Mouse (Mus musculus): ENCODE data around the gene Gtpbp4. TPM values are rescaled to one million over a fixed set of nuclear protein-coding genes. Genes with fewer than 3 reads are reported as not detected.

The Gtpbp4 gene
- polyA plus RNA-seq (2012; rRNA removed), result 4.7 and 7.5 TPM in 2 replicates

DNA sequence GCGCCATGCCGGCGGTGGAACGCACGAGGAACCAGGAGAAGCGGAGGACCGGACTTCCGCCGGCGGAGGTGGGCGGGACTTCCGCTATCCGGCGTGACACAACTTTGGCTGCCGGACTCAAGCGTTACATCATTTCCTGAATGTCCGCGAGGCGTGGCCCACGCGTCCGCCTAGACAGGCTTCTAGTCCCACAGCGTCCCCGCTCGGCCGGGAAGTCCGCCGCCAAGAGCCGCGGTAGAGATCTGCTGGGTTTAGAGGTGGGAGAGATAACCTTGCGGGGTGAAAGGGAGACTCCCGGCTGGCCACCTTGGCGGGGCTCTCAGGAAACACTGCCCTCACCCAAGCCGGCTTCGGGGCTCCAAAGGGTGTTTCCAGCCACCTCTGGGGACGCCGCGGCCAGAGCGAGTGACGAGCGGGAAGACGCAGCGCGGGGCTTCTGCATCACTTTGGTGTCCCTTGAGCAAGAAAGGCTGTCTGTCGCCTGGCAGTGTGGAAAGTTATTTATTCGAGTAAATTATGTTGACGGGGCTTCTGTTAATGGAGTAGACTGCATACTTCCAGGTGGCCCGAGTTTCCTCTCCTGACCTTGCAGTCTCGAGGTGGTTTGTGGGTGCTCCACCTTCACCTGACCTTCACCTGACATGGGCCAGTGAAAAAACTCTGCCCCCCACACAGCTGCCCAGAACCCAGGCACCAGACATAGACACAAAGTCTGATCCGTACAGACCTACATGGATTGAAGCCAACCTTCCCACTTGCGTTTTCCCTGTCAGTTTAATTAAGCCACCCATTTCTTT, at the start of gene Gtpbp4:
Gene Gtpbp4, minus strand, starts transcription at position 94 of the 797 bp plus-strand sequence.
- Histone ChIP-seq H3K4me1 (ENCODE audit: control insufficient read depth, insufficient read depth, low read length) (no peaks in the 10 kb centered on the region; the same call in 1 of the 2 replicates), H3K27ac (ENCODE audit: insufficient read depth, low read depth, low read length) (peak within 1 kb of the TSS; percentile 94), H3K27me3 (replicated peaks; ENCODE audit: control insufficient read depth, insufficient read depth, low read length) (no peaks in the 10 kb centered on the region), H3K36me3 (ENCODE audit: control insufficient read depth, insufficient read depth, low read length) (peaks cover under 1% of the 10 kb centered on the region; the same call in 1 of the 2 replicates), H3K4me3 (ENCODE audit: insufficient read depth, low read depth, low read length) (peak within 1 kb of the TSS; percentile 85)
- TF ChIP-seq CTCF (conservative IDR thresholded peaks at IDR 0.05; ENCODE audit: insufficient read depth, insufficient read length, low read depth, low read length), result peak; percentile 63
- TF ChIP-seq POLR2A (IDR thresholded peaks at IDR 0.05; ENCODE audit: low read depth, low read length), result peak; percentile 23
- under 1% methylated on average over 51 of the region's 51 CpGs for WGBS
- DNase-seq, result peak; percentile 99

DNA sequence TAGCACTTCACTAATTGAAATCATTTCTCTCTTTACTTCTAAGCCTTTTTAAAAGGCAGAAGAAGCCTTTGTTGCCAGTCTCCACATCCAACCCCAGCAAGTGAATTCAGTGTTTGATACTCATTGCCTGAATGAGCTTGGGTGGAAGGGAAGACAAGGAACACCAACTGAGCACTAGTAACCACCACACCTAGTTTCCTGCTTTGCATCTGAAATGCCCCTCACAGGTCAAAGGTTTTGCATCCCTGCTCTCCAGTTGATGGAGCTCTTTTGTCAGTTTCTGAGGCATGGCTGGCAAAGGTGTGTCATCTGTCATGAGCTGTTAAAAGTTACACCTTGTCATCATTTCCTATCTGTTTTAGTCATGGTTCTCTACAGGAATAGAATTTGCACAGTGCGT, 48.8 kb upstream of the Gtpbp4 start:
- H3K27me3 ChIP-seq (replicated peaks; ENCODE audit: control insufficient read depth, insufficient read depth, low read length), result no peaks in the 10 kb centered on the region
- no peaks in the 10 kb centered on the region for H3K4me1 ChIP-seq (ENCODE audit: control insufficient read depth, insufficient read depth, low read length)
- 98% methylated on average over 1 of the region's 1 CpGs for WGBS
- no peak for DNase-seq
- H3K4me3 ChIP-seq (ENCODE audit: insufficient read depth, low read depth, low read length), result no peak overlapping the region
- TF ChIP-seq CTCF (conservative IDR thresholded peaks at IDR 0.05; ENCODE audit: insufficient read depth, insufficient read length, low read depth, low read length) (no peak), POLR2A (IDR thresholded peaks at IDR 0.05; ENCODE audit: low read depth, low read length) (no peak)
- H3K36me3 ChIP-seq (ENCODE audit: control insufficient read depth, insufficient read depth, low read length), result no peaks in the 10 kb centered on the region
- H3K27ac ChIP-seq (ENCODE audit: insufficient read depth, low read depth, low read length), result no peak overlapping the region

DNA sequence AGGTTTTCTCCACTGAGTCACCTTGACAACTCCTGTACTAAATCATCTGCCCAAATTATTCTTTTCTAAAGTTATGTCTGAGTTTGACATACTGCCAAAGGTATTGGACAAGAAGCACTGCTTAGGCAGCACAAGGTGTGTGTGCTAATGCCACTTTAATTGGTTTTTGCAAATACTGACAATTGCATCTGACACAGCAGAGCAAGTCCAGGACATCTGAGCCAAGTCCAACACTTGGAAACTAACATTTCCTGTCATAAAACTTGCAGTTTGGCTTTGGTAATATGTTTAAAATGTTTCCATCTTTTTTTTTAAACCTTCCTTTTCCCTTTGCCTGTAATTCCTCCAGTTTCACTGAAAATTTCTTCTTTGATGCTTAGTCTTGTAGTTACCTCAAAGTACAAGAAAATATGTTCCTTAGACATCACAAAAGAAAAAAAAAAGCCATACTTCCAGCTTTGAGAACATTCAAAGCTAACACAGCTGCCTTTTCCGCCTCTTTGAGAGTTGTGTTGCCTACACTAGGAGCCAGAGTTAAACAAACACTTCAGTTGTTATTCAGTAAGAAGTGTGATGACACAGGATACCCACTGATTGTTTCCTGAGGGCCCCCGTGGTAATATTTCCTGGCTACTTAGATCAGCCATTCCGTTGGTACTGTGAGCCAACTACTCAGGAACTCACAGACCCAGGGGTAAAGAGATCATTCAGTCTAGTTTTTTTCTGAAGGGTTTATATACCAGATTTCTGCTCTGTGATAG, 47.6 kb upstream of the Gtpbp4 start:
- Histone ChIP-seq H3K36me3 (ENCODE audit: control insufficient read depth, insufficient read depth, low read length) (no peaks in the 10 kb centered on the region), H3K4me1 (ENCODE audit: control insufficient read depth, insufficient read depth, low read length) (no peaks in the 10 kb centered on the region), H3K27me3 (replicated peaks; ENCODE audit: control insufficient read depth, insufficient read depth, low read length) (no peaks in the 10 kb centered on the region), H3K4me3 (ENCODE audit: insufficient read depth, low read depth, low read length) (no peak overlapping the region), H3K27ac (ENCODE audit: insufficient read depth, low read depth, low read length) (no peak overlapping the region)
- TF ChIP-seq POLR2A (IDR thresholded peaks at IDR 0.05; ENCODE audit: low read depth, low read length), result no peak
- no peak for TF ChIP-seq CTCF (conservative IDR thresholded peaks at IDR 0.05; ENCODE audit: insufficient read depth, insufficient read length, low read depth, low read length)
- no peak for DNase-seq
- WGBS, result 34% methylated on average over 3 of the region's 3 CpGs

DNA sequence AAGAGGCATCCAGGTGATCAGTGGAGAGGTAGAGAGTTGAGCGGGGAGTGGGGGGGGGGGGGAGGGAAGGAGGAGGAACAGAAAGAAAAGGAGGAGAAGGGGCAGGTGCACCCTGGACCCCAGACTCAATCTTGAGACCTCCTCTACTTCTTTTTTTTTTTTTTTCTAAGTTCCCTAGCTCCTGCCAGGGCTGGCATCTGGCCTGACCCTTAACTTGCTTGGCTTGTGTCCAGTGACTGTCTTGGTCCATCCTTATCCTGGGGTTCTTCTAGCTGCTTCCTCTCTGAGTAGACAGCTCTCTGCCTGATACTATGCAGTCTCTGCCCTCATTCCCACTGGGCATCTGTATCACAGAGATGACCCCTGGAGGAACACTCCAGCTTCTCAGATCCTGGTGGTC, 44.7 kb upstream of the Gtpbp4 start:
- H3K4me3 ChIP-seq (ENCODE audit: insufficient read depth, low read depth, low read length), result no peak overlapping the region
- no peak overlapping the region for H3K27ac ChIP-seq (ENCODE audit: insufficient read depth, low read depth, low read length)
- 91% methylated on average over 1 of the region's 1 CpGs for WGBS
- DNase-seq, result peak; percentile 54
- TF ChIP-seq CTCF (conservative IDR thresholded peaks at IDR 0.05; ENCODE audit: insufficient read depth, insufficient read length, low read depth, low read length) (no peak), POLR2A (IDR thresholded peaks at IDR 0.05; ENCODE audit: low read depth, low read length) (no peak)
- H3K36me3 ChIP-seq (ENCODE audit: control insufficient read depth, insufficient read depth, low read length), result no peaks in the 10 kb centered on the region
- H3K4me1 ChIP-seq (ENCODE audit: control insufficient read depth, insufficient read depth, low read length), result no peaks in the 10 kb centered on the region
- no peaks in the 10 kb centered on the region for H3K27me3 ChIP-seq (replicated peaks; ENCODE audit: control insufficient read depth, insufficient read depth, low read length)

DNA sequence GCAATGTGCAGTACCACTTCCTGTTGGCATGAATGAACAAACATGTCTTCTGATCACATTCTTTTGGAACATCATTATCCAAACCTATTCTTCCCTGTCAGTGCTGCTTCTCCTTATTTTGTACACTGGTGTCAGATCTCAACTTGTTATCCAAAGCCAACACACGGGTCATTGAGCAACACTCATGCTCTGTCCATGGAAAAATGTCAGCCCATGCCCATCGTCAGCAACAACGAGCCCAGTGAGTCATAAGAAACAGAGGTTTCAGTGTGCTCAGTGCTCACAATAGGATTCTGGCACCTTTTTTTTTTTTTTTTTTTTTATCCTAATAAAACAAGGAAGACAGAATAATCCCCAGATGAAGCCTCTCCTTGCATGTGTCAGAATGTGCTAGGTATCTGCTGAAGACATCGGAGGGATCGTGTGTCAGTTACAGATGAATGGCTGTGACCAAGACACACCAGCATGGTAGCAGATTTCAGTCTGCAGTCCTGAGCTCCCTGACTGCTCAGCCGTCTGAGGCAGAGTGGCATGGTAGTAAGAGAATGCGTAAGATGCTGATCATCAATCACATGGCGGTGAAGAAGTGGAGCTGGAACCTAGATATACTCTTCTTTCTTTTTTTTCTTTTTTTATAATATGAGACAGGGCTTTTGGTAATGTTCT, 36.2 kb upstream of the Gtpbp4 start:
- no peak for TF ChIP-seq POLR2A (IDR thresholded peaks at IDR 0.05; ENCODE audit: low read depth, low read length)
- TF ChIP-seq CTCF (conservative IDR thresholded peaks at IDR 0.05; ENCODE audit: insufficient read depth, insufficient read length, low read depth, low read length), result no peak
- no peaks in the 10 kb centered on the region for H3K36me3 ChIP-seq (ENCODE audit: control insufficient read depth, insufficient read depth, low read length)
- H3K4me1 ChIP-seq (ENCODE audit: control insufficient read depth, insufficient read depth, low read length), result no peaks in the 10 kb centered on the region
- H3K4me3 ChIP-seq (ENCODE audit: insufficient read depth, low read depth, low read length), result no peak overlapping the region
- 59% methylated on average over 8 of the region's 8 CpGs for WGBS
- no peak for DNase-seq
- H3K27ac ChIP-seq (ENCODE audit: insufficient read depth, low read depth, low read length), result no peak overlapping the region
- H3K27me3 ChIP-seq (replicated peaks; ENCODE audit: control insufficient read depth, insufficient read depth, low read length), result no peaks in the 10 kb centered on the region

DNA sequence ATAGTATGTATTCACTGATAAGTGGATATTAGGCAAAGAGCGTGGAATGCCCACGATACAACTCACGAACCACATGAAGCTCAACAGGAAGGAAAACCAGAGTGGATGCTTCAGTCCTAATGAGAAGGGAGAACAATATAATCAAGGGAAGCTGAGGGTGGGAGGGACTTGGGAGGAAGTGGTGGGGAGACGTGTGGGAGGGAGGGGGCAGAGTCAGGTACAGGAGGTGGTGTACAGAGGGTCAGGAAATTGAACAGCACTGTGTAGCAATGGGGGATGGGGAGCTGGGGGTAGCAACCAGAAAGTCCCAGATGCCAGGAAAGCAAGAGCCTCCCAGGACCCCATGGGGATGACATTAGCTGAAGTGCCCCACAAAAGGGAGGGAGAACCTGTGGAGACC, 34.5 kb upstream of the Gtpbp4 start:
- DNase-seq, result no peak
- no peak for TF ChIP-seq CTCF (conservative IDR thresholded peaks at IDR 0.05; ENCODE audit: insufficient read depth, insufficient read length, low read depth, low read length)
- no peak for TF ChIP-seq POLR2A (IDR thresholded peaks at IDR 0.05; ENCODE audit: low read depth, low read length)
- Histone ChIP-seq H3K36me3 (ENCODE audit: control insufficient read depth, insufficient read depth, low read length) (no peaks in the 10 kb centered on the region), H3K4me3 (ENCODE audit: insufficient read depth, low read depth, low read length) (no peak overlapping the region), H3K27me3 (replicated peaks; ENCODE audit: control insufficient read depth, insufficient read depth, low read length) (no peaks in the 10 kb centered on the region), H3K27ac (ENCODE audit: insufficient read depth, low read depth, low read length) (no peak overlapping the region), H3K4me1 (ENCODE audit: control insufficient read depth, insufficient read depth, low read length) (no peaks in the 10 kb centered on the region)
- WGBS, result 73% methylated on average over 4 of the region's 4 CpGs
